Mouse (Mus musculus) thymus, adult 2 months (tissue): ENCODE results near the gene Lim2.

Experiments used
- CTCF ChIP-seq: fragments of 200-500 bp; IDR thresholded peaks from 2 replicates; pipeline ENCODE4 v1.5.1; 2012; ENCODE audit warnings: mild to moderate bottlenecking, control low read depth, low read length, moderate library complexity, borderline replicate concordance; ENCODE audit not compliant: control insufficient read depth, poor library complexity, insufficient read depth; ENCODE audit errors: extremely low read depth
- POLR2A ChIP-seq: fragments of 200-500 bp; IDR thresholded peaks from 2 replicates; pipeline ENCODE4 v1.6.1; 2012; ENCODE audit warnings: mild to moderate bottlenecking, low read length, control low read depth, moderate library complexity; ENCODE audit not compliant: control insufficient read depth, poor library complexity, insufficient read depth; ENCODE audit errors: extremely low read depth

DNA sequence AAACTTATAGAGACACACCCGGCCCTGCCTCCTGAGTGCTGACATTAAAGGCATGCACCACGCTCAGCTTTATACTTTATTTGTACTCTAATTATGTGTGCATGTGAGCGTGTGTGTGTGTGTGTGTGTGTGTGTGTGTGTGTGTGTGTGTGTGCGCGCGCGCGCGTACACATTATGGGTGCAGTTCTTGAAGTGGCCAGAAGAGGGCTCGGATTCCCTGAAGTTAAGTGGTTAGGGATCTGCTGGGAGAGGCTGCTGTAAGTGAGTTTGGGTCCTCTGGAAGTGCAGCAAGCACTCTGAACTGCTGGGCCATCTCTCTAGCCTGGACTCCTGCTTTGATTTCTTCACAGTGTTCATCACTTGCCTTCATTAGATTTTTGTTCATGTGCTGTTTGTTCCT is 10.2 kb upstream of the Lim2 start:
- TF ChIP-seq CTCF: peak; percentile 53; the same call in 1 of the 2 replicates
- TF ChIP-seq POLR2A: no peak
